Mouse (Mus musculus) mouse trophoblast stem cell (cell line): ENCODE measurements around the gene Uap1l1.
"Not testable (repeated sequence)": the region's sequence is repeated elsewhere in the genome, so short reads cannot be mapped to it uniquely, and the experiment has no call there.

Source experiments
- in situ Hi-C, 2 experiments: fragments of 300-500 bp; cut with MseI, MboI; formaldehyde crosslinking; loops; 2 replicates in 1 of 2; 3 replicates in 1 of 2; pipeline ENCODE4 v1.15.1; 2025

Uap1l1 gene

GRCm38 (mm10) chr2:25365091-25365761 lies at the start of gene Uap1l1:
Gene Uap1l1, minus strand, starts transcription at chr2:25365682.
- in situ Hi-C loops = no loop called here

- in situ Hi-C loops = not testable (repeated sequence)
Measured at GRCm38 (mm10) chr2:25413436-25413835, 48.0 kb upstream of the Uap1l1 start.

DNA sequence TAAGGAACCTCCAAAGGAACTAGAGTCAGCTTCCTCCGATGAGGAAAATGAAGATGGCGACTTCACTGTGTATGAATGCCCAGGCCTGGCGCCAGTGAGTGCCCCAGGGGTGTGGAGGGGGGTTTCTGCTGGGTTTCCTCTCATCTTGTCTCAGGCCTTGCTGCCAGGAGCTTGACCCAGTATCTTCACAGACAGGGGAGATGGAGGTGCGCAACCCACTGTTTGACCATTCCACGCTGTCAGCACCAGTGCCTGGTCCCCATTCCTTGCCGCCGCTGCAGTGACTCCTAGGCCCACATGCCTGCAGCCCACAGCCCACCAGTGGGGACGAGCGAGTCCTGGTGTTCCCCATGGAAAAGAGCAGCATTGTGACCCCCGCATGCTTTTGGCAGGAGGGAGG lies 43.4 kb upstream of the Uap1l1 start:
- in situ Hi-C loops = no loop called here

GRCm38 (mm10) chr2:25403994-25404393 lies 38.5 kb upstream of the Uap1l1 start:
- in situ Hi-C loops = no loop called here

- in situ Hi-C loops = no loop called here
Measured at GRCm38 (mm10) chr2:25402972-25403601, 37.6 kb upstream of the Uap1l1 start.

GRCm38 (mm10) chr2:25402377-25402971 lies 37.0 kb upstream of the Uap1l1 start:
- in situ Hi-C loops = no loop called here

- in situ Hi-C loops = no loop called here
Measured at GRCm38 (mm10) chr2:25400764-25401163, 35.3 kb upstream of the Uap1l1 start.

DNA sequence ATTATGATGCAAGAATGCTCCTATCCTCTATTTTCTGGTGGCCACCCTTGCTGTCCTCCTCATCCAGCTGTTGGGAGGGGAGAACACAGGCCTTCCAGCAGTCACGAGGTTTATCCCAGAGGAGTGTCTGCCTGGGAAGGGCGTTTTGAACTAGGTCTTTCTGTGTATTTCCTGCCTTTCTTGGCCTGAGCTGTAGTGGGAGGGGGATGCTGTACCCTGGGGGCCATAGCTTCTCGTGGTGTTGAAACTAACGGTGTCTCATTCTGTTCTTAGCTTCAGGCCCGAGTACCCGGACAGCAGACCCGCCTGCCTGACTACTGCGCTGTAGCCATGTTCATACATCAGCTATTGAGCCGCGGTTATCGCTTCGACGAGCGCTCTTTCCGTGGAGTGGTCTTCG lies 34.8 kb upstream of the Uap1l1 start:
- in situ Hi-C loops = no loop called here

DNA sequence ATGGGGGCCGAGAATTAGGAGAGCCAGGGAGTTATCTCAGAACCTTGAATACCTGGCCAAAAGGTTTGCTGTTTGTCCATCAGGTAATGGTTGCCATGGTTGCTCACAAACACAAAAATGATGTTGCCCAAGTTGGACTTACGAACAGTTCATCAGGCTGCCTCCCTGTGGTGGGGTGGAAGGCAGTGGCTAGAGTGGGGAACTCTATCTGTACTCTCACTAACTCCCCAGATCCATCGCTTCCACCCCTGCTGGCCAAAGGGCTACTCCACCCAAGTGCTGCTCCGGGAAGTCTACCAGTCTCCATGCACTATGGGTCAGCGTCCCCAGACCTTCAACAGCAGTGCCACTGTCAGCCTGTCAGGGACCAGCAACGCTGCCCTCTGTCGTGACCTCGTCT lies 33.6 kb upstream of the Uap1l1 start, which contains the start of gene Npdc1:
Gene Npdc1, plus strand, starts transcription at position 301 of the 400 bp plus-strand sequence.
- in situ Hi-C loops = no loop called here

- in situ Hi-C loops = no loop called here
Measured at GRCm38 (mm10) chr2:25398065-25398464, 32.6 kb upstream of the Uap1l1 start.

- in situ Hi-C loops = no loop called here
Measured at GRCm38 (mm10) chr2:25397010-25397409, 31.5 kb upstream of the Uap1l1 start.

DNA sequence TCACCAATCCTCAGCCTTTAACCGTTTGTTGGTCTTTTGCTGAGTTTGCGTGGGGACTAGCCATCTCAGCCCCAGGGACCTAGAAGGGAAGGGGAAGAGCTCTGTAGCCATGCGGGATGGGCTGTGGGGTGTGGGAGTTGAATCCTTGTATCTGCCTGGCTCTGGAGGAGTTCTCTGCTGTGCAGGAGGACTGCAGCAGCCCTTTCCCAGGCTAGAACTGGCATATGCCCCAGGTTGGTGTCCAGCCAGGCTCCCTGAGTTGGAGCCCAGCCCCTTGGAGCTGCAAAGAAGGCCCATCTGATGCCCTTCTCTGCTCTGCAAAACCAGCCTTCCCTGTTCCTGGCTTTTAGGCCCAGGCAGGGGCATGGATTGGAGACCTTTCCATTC lies 31.1 kb upstream of the Uap1l1 start:
- in situ Hi-C loops = no loop called here

GRCm38 (mm10) chr2:25395721-25396596 lies 30.5 kb upstream of the Uap1l1 start, which contains the start of gene Entpd2:
Gene Entpd2, plus strand, starts transcription at chr2:25395874.
- in situ Hi-C loops = no loop called here

DNA sequence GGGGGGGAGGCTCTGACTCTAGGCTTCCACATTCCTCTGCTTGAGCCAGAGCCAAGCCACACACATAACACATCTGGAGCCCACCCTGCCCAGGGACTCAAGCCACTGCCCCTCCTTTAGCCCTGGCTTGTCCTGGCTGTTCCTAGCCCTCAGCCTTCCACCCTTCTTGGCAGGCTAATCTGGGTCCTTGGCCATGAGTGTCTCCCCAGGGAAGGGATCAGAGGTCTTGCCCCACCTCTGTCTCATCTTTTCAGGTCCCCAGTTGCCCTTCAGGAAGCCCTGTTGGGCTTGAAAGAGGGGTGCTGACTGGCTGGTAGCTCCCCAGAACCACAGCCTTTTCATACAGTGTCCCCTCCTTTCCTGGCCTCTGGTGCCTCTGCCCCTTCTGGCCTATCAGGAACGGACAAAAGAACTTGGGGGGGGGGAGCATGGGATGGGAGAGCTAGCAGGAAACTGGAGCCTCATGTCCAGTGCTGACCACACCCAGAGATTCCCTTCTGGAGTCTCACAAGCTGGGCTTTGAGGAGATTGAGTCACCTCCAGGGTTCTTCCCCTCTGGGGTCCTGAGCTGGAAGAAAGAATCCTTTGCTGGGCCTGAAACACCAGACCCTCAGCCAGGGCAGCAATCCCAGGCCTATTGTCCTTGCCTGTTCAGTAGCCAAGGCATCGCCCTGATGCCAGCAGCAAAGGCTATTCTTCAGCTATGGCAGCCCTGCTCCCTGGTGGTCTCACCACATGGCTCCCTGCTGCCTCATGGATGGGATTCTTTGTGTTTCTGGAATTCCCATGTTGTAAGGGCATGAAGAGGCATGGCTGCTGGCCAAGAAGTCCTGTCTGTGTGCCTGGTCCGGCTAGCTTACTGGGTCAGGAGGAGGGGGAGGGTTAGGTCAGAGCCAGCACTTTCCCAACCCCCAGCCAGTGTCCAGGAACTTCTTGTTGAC lies 29.1 kb upstream of the Uap1l1 start:
- in situ Hi-C loops = no loop called here

DNA sequence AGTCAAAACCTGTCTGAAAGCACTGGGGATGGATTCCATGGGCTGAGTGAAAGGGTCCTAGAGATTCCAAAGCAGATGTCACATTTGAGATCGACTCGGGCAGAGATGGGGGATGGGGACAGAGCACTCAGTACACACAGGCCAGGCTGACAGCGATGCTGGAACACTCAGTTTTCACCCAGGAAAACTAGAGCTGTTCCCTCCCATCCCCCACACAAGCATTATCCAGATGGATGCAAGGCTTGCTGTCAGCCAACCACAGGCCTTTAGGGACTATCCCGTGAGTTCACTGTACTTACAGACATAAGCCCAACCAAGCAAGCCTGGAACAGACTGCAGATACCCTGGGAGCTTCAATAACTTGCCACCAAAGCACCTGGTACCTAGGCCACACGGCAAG lies 25.8 kb upstream of the Uap1l1 start:
- in situ Hi-C loops = no loop called here

GRCm38 (mm10) chr2:25384492-25384891 lies 19.0 kb upstream of the Uap1l1 start:
- in situ Hi-C loops = no loop called here

DNA sequence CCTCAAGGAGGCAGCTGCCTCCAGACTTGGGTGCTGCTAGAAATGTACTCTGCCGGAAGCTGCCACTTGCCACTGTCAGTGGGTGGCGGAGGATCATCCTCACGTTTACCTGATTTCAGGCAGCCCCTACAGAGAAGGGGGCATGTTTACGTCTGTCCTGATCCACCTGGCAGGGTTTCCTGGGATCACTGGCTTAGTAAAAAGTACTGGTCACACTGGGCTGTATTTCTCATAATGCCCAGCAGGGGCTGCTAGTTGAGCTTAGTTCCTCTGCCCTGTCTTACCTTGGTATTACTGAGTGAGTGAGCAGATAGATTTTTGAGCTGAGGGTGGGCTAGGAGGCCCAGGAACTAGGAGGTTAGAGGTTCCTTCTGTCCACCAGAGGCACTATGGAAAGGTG lies 11.1 kb upstream of the Uap1l1 start:
- in situ Hi-C loops = no loop called here

DNA sequence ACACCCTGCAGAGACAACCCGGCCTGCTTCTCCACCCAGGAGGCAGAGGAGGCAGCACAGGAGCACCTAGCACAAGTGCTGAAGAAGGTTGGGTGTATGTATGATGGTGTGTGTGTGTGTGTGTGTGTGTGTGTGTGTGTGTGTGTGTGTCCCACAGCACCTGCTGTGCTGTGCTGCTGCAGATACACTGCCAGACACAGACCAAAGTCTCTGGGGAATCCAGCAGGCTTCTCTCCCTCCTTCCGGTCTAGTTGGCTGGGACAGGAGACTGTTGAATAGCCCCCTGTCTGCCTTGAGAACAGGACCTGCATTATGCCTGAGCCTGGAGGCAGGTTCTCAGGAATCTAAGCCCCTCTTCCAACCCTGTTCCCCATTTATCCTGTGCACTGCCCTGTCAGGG lies 7.9 kb upstream of the Uap1l1 start:
- in situ Hi-C loops = no loop called here

DNA sequence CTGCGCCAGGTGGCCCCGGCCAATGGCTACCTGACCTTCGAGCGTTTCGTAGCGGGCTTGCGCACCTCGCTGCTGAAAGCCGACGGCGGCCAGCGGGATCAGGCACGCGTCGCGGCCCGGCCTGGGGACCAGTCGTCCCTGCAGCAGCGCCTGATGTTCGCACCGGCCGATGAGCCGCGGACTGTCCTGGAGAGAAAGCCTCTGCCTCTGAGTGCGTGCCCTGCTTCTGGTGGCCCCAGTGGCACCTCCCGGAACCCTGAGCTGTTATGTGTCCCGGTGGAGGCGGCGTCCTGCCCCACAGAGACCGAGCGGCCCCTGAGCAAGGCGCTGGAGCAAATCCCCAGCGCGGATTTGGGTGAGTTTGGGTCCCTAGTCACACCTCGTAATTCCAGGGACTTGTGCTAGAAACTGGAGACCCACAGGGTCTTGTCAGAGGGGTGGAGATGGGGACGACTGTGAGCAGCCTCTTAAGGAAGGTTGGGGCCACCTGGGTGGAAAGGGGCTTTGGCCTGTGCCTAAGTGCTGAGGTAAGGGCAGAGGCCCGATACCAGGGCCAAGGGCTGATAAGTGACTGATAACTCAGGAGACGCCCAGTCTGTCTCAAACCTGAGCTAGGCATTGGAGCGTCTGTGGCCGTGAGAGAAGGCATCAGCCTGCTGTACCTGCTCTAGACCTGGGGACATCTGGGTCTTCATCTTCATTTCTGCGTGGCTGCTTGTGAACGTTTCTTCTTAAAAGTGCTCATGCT lies 7.3 kb upstream of the Uap1l1 start:
- in situ Hi-C loops = no loop called here
